Mouse (Mus musculus): ENCODE results near the gene Hoxa9.

- TF ChIP-seq CTCF (IDR thresholded peaks at IDR 0.05; ENCODE audit: control insufficient read depth, insufficient read depth, insufficient replicate concordance, low read depth, low read length): no peak
- peak; percentile 45; the same call in 1 of the 2 replicates for TF ChIP-seq POLR2A (IDR thresholded peaks at IDR 0.05; ENCODE audit: control insufficient read depth, low read depth, low read length)
Observed at GRCm38 (mm10) chr6:52191860-52192550, 38.9 kb downstream of the Hoxa9 start.

Data from testis, adult 2 months (tissue).